Mouse (Mus musculus): ENCODE data around the gene Gcnt3. TPM values are rescaled to one million over a fixed set of nuclear protein-coding genes. Genes with fewer than 3 reads are reported as not detected.

The Gcnt3 gene
- polyA plus RNA-seq, 1 experiment from 2014 or later = not detected

DNA sequence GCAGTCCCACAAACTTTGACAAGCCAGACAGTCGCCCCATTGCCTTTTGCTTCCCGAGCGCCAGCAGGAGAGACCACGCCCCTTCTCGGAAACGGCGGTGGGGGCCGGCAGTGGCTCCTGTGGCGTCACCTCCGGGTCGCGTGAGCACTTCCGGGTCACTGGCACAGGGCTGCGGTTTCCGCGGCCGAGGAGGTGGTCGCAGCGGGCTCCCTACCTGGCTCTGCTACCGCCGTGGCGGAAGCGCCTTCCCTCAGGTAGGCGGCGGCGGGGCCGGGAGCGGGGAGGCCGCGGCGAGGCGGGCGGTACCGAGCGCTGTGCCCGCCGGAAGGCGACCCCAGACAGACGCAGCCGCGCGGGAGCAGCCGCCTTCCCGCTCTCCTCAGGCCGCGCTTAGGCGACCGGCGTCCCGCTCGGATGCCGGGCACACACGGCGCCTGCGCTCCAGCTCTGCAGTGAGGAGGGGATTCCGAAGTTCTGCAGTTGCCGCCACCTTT, 25.4 kb downstream of the Gcnt3 start, which contains the start of gene Gtf2a2:
Gtf2a2 (plus strand) TSS at position 143 of the 494 bp plus-strand sequence.
- H3K27me3 ChIP-seq (replicated peaks; ENCODE audit: control insufficient read depth, insufficient read depth, low read length) = no peaks in the 10 kb centered on the region
- ATAC-seq = peak; percentile 98
- H3K9ac ChIP-seq (replicated peaks; ENCODE audit: low read depth, low read length) = peak within 1 kb of the TSS; percentile 89
- peak within 1 kb of the TSS; percentile 83 for H3K4me2 ChIP-seq (ENCODE audit: low read length)
- WGBS = under 1% methylated on average over 56 of the region's 57 CpGs
- no peaks in the 10 kb centered on the region for H3K9me3 ChIP-seq (ENCODE audit: control insufficient read depth, low read length)
- H3K27ac ChIP-seq (ENCODE audit: low read length) = peak within 1 kb of the TSS; percentile 91
- peak within 1 kb of the TSS; percentile 81 for H3K4me3 ChIP-seq (replicated peaks; ENCODE audit: low read length)
- H3K4me1 ChIP-seq (replicated peaks; ENCODE audit: control insufficient read depth, insufficient read depth, low read length) = peaks cover 15% of the 10 kb centered on the region
- H3K36me3 ChIP-seq (ENCODE audit: control insufficient read depth, insufficient read depth) = peaks cover 19% of the 10 kb centered on the region

DNA sequence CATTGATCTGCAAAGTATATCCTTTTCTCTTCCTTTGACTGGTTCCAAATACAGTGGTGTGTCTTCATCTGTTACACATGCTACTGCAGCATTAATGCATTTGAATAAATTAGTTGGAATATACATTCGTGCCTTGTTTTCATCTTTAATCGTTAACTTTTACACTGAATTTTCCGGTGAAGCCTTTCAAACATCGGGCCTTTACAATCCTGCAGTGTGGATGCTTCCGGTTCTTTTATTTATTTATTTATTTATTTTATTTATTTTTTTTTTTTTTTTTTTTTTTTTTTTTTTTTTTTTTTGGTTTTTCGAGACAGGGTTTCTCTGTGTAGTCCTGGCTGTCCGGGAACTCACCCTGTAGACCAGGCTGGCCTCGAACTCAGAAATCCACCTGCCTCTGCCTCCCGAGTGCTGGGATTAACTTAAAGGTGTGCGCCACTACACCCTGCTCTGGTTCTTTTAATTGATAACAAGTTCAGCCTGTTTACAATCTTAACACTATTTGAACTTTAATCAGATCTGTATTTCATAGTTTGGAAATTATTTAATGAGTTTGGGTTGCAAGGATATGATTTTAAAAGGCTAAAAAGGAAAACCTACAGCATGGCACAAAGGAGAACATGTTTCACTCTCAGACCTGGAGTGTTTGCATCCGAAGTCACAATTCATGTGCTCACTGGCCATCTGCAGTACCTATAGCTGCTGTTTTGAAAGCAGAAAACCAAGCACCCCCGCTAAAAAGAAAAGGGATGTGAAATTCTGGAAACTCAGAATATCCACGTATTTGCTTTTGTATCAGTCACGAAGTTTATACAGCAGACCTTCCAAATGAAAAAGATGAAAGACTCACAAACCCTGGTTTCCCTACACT, 26.1 kb downstream of the Gcnt3 start:
- peak overlapping the region; percentile 83 for H3K4me2 ChIP-seq (ENCODE audit: low read length)
- ATAC-seq = peak; percentile 29

DNA sequence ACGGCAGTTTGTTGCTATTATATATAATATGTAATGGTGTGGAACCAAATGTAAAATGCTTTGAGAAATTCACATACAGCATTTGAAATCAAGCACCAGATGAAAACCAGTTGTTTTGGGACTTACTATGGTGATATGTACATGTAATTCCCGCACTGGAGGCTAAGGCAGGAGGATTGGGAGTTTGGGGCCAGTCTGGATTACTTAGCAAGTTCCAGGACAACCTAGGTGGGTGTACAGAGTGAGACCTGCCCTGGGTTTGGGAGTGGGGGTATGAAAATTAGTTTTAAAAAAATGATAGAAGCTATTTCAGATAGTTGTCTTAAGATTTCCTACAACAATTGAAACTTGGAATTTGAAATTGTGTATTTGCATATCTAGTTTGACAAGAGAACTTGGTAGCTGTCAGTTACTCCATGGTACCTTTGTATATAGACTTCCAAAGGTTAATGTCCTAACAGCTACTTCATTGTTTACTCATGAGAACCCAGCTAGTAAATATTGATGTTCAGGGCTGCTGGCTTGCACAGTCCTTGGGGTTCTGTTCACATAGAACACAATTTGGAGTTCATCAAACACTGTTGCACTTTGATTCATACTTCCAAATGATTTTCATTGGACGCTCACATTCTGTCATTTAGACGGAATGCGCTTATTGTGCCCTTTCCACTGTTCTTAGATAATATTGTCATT, 27.0 kb downstream of the Gcnt3 start:
- peaks cover 22% of the 10 kb centered on the region for H3K36me3 ChIP-seq (ENCODE audit: control insufficient read depth, insufficient read depth)
- H3K9ac ChIP-seq (replicated peaks; ENCODE audit: low read depth, low read length) = no peak overlapping the region
- no peaks in the 10 kb centered on the region for H3K9me3 ChIP-seq (ENCODE audit: control insufficient read depth, low read length)
- 94% methylated on average over 5 of the region's 5 CpGs for WGBS
- no peaks in the 10 kb centered on the region for H3K27me3 ChIP-seq (replicated peaks; ENCODE audit: control insufficient read depth, insufficient read depth, low read length)
- ATAC-seq = no peak
- no peak overlapping the region for H3K27ac ChIP-seq (ENCODE audit: low read length)
- H3K4me2 ChIP-seq (ENCODE audit: low read length) = no peak overlapping the region
- peaks cover 15% of the 10 kb centered on the region for H3K4me1 ChIP-seq (replicated peaks; ENCODE audit: control insufficient read depth, insufficient read depth, low read length)
- no peak overlapping the region for H3K4me3 ChIP-seq (replicated peaks; ENCODE audit: low read length)

More for the DNA sequence above, 26.1 kb downstream of the Gcnt3 start:
- peak overlapping the region; percentile 81 for H3K4me3 ChIP-seq (replicated peaks; ENCODE audit: low read length)
- 67% methylated on average over 14 of the region's 14 CpGs for WGBS
- no peaks in the 10 kb centered on the region for H3K27me3 ChIP-seq (replicated peaks; ENCODE audit: control insufficient read depth, insufficient read depth, low read length)
- H3K27ac ChIP-seq (ENCODE audit: low read length) = peak overlapping the region; percentile 67
- H3K9ac ChIP-seq (replicated peaks; ENCODE audit: low read depth, low read length) = peak overlapping the region; percentile 2; the same call in 1 of the 2 replicates
- H3K9me3 ChIP-seq (ENCODE audit: control insufficient read depth, low read length) = no peaks in the 10 kb centered on the region
- H3K4me1 ChIP-seq (replicated peaks; ENCODE audit: control insufficient read depth, insufficient read depth, low read length) = peaks cover 15% of the 10 kb centered on the region
- peaks cover 22% of the 10 kb centered on the region for H3K36me3 ChIP-seq (ENCODE audit: control insufficient read depth, insufficient read depth)

DNA sequence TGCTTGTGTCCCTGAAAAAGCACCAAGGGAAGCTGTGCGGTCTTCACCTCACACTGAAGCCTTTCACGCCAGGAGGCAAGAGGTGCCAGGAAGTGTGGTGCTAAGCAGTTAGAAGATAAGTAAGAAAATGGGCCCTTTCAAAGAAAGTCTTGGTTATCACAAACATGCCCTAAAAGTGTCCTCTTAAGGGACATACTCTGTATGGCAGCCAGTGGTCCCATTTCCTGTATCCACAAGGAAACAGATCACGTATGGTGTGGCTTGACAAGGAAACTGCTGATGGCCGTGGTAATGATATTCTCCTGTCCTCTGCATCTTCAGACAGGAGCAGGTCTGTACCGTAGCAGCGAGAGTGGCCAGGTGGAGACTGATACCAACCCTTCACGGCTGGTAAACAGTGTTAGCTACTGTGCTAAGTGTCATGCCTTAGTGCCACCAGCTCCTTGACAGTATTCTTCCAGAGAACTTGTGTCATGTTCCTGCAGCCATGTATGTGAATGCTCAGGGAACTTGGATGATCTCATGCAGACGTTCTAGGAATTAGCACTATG, 28.1 kb downstream of the Gcnt3 start:
- Histone ChIP-seq H3K4me3 (replicated peaks; ENCODE audit: low read length) (no peak overlapping the region), H3K4me2 (ENCODE audit: low read length) (no peak overlapping the region), H3K9ac (replicated peaks; ENCODE audit: low read depth, low read length) (no peak overlapping the region), H3K9me3 (ENCODE audit: control insufficient read depth, low read length) (no peaks in the 10 kb centered on the region), H3K4me1 (replicated peaks; ENCODE audit: control insufficient read depth, insufficient read depth, low read length) (peaks cover 15% of the 10 kb centered on the region), H3K36me3 (ENCODE audit: control insufficient read depth, insufficient read depth) (peaks cover 26% of the 10 kb centered on the region), H3K27ac (ENCODE audit: low read length) (no peak overlapping the region), H3K27me3 (replicated peaks; ENCODE audit: control insufficient read depth, insufficient read depth, low read length) (no peaks in the 10 kb centered on the region)
- 92% methylated on average over 8 of the region's 8 CpGs for WGBS
- no peak for ATAC-seq

DNA sequence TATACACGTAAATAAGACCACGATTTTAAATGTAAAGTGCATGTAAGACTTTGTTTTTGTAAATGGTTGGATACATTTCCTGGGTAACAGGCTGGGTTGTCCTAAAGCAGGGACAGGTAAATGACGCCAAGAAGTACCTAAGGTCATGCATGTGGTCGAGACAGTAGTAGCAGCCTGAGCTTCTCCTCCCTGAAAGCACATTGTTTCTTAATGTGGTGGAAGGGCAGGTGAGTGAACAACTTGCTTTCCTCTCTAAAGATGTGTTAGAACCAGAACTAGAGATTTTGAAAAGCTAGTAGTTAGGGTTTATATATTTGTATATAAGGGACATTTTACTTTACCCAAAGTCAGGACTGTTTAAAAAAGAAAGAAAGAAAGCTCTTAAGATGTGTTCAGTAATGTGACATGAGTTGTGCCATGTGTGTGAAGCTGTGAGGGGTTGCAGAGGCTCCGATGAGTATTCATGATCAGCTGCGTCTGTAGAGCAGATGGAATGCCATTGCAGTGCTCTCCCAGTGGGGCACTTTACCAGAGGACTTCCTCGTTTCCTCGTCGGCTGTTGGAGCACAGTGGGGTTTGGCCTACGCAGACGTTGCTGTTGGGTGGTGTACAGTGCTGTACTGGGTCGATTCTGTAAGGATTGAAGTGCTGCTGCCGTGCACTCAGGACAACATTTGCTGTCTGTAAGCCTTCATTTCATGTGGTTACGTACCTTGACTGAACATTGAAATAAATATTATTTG, 30.2 kb downstream of the Gcnt3 start:
- Histone ChIP-seq H3K27ac (ENCODE audit: low read length) (no peak overlapping the region), H3K9ac (replicated peaks; ENCODE audit: low read depth, low read length) (no peak overlapping the region), H3K9me3 (ENCODE audit: control insufficient read depth, low read length) (no peaks in the 10 kb centered on the region), H3K4me3 (replicated peaks; ENCODE audit: low read length) (no peak overlapping the region), H3K4me2 (ENCODE audit: low read length) (no peak overlapping the region), H3K27me3 (replicated peaks; ENCODE audit: control insufficient read depth, insufficient read depth, low read length) (no peaks in the 10 kb centered on the region), H3K4me1 (replicated peaks; ENCODE audit: control insufficient read depth, insufficient read depth, low read length) (peaks cover 4% of the 10 kb centered on the region; the same call in 1 of the 2 replicates), H3K36me3 (ENCODE audit: control insufficient read depth, insufficient read depth) (peaks cover 38% of the 10 kb centered on the region)
- WGBS = 91% methylated on average over 14 of the region's 14 CpGs
- no peak for ATAC-seq

DNA sequence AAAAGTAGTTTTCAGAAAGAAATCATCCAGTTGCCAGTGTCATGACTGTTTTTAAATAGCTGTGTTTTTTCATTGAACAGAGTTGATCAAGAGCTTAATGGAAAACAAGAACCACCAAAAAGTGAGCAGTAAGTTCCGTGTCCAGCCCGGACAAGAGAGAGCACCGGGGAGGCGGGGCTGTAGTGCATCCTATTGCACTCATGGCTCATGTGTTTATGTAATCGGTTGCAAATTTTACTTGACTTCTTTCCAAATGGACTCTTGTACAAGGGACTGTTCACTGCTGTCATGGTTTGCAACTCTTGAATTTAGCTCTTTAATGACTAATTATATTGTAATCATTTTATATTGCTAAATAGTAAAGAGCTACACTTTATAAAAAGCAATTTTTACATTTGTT, 30.9 kb downstream of the Gcnt3 start:
- ATAC-seq = no peak
- WGBS = 91% methylated on average over 5 of the region's 5 CpGs
- no peak overlapping the region for H3K4me2 ChIP-seq (ENCODE audit: low read length)
- H3K27me3 ChIP-seq (replicated peaks; ENCODE audit: control insufficient read depth, insufficient read depth, low read length) = no peaks in the 10 kb centered on the region
- H3K9me3 ChIP-seq (ENCODE audit: control insufficient read depth, low read length) = no peaks in the 10 kb centered on the region
- no peak overlapping the region for H3K27ac ChIP-seq (ENCODE audit: low read length)
- H3K4me3 ChIP-seq (replicated peaks; ENCODE audit: low read length) = no peak overlapping the region
- no peak overlapping the region for H3K9ac ChIP-seq (replicated peaks; ENCODE audit: low read depth, low read length)
- peaks cover 1% of the 10 kb centered on the region; the same call in 1 of the 2 replicates for H3K4me1 ChIP-seq (replicated peaks; ENCODE audit: control insufficient read depth, insufficient read depth, low read length)
- peaks cover 40% of the 10 kb centered on the region for H3K36me3 ChIP-seq (ENCODE audit: control insufficient read depth, insufficient read depth)

DNA sequence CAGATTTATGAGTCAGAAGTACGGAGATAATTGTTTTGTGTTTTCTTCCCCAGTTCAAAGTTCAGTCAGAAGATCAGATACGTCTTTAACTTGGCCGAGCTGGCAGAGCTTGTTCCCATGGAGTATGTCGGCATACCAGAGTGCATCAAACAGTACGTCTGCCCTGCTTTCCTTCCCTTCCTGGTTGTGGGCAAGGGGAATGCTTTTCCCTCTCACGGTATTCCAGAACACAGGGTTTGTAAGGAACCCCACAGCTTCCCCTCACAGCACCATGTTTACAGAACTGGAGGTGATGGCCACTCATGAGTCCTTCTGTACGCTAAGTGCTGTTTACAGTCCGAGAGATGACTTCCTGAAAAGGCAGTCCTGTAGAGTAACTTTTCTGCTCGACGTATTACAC, 34.4 kb downstream of the Gcnt3 start:
- H3K9me3 ChIP-seq (ENCODE audit: control insufficient read depth, low read length) = no peaks in the 10 kb centered on the region
- H3K27me3 ChIP-seq (replicated peaks; ENCODE audit: control insufficient read depth, insufficient read depth, low read length) = no peaks in the 10 kb centered on the region
- no peak overlapping the region for H3K4me2 ChIP-seq (ENCODE audit: low read length)
- 95% methylated on average over 10 of the region's 10 CpGs for WGBS
- no peaks in the 10 kb centered on the region for H3K4me1 ChIP-seq (replicated peaks; ENCODE audit: control insufficient read depth, insufficient read depth, low read length)
- H3K36me3 ChIP-seq (ENCODE audit: control insufficient read depth, insufficient read depth) = peaks cover 59% of the 10 kb centered on the region
- H3K4me3 ChIP-seq (replicated peaks; ENCODE audit: low read length) = no peak overlapping the region
- H3K9ac ChIP-seq (replicated peaks; ENCODE audit: low read depth, low read length) = no peak overlapping the region
- ATAC-seq = no peak
- H3K27ac ChIP-seq (ENCODE audit: low read length) = no peak overlapping the region

DNA sequence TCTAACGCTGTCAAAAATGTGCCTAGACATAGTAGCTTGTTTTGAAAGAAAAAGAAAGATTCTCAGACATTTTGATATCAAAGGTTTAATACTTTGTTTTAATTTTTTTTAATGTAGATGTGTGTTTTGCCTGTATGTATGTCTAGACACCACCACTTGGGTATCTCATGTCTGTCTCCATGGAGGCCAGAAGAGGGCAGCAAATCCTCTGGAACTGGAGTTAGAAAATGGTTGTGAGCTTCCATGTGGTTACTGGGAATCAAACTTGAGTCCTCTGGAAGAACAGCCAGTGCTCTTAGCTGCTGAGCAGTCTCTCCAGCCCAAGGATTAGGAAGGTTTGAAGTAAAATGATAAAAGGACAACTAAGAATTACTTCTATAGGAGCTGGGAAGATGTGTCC, 38.6 kb downstream of the Gcnt3 start:
- Histone ChIP-seq H3K27ac (ENCODE audit: low read length) (no peak overlapping the region), H3K9me3 (ENCODE audit: control insufficient read depth, low read length) (no peaks in the 10 kb centered on the region), H3K36me3 (ENCODE audit: control insufficient read depth, insufficient read depth) (peaks cover 60% of the 10 kb centered on the region), H3K4me2 (ENCODE audit: low read length) (no peak overlapping the region), H3K9ac (replicated peaks; ENCODE audit: low read depth, low read length) (no peak overlapping the region), H3K4me1 (replicated peaks; ENCODE audit: control insufficient read depth, insufficient read depth, low read length) (no peaks in the 10 kb centered on the region), H3K27me3 (replicated peaks; ENCODE audit: control insufficient read depth, insufficient read depth, low read length) (no peaks in the 10 kb centered on the region), H3K4me3 (replicated peaks; ENCODE audit: low read length) (no peak overlapping the region)
- WGBS = 87% methylated on average over 1 of the region's 1 CpGs
- ATAC-seq = no peak

All from forebrain, embryonic 16.5 days (tissue).